Mouse (Mus musculus): Measurements from ENCODE around the gene Tbc1d14. TPM values are rescaled to one million over a fixed set of nuclear protein-coding genes. Genes with fewer than 3 reads are reported as not detected.

Tbc1d14 gene
- polyA plus RNA-seq, 1 experiment = 50.0 TPM

GRCm38 (mm10) chr5:36556906-36557305, 36.2 kb downstream of the Tbc1d14 start:
- no peak for DNase-seq
- Histone ChIP-seq H3K36me3 (ENCODE audit: control insufficient read depth, insufficient read depth, low read length) (no peaks in the 10 kb centered on the region), H3K4me1 (ENCODE audit: control insufficient read depth, insufficient read depth, low read length) (peaks cover 55% of the 10 kb centered on the region), H3K27ac (ENCODE audit: insufficient read depth, low read depth, low read length) (no peak overlapping the region), H3K27me3 (replicated peaks; ENCODE audit: control insufficient read depth, insufficient read depth, low read length) (no peaks in the 10 kb centered on the region), H3K4me3 (ENCODE audit: insufficient read depth, low read depth, low read length) (no peak overlapping the region)
- TF ChIP-seq POLR2A (IDR thresholded peaks at IDR 0.05; ENCODE audit: low read depth, low read length) (no peak), CTCF (conservative IDR thresholded peaks at IDR 0.05; ENCODE audit: insufficient read depth, insufficient read length, low read depth, low read length) (no peak)
- WGBS = 70% methylated on average over 3 of the region's 3 CpGs

- WGBS = 33% methylated on average over 4 of the region's 4 CpGs
- TF ChIP-seq CTCF (conservative IDR thresholded peaks at IDR 0.05; ENCODE audit: insufficient read depth, insufficient read length, low read depth, low read length) = no peak
- TF ChIP-seq POLR2A (IDR thresholded peaks at IDR 0.05; ENCODE audit: low read depth, low read length) = no peak
- H3K27me3 ChIP-seq (replicated peaks; ENCODE audit: control insufficient read depth, insufficient read depth, low read length) = no peaks in the 10 kb centered on the region
- H3K4me1 ChIP-seq (ENCODE audit: control insufficient read depth, insufficient read depth, low read length) = peaks cover 48% of the 10 kb centered on the region
- H3K36me3 ChIP-seq (ENCODE audit: control insufficient read depth, insufficient read depth, low read length) = no peaks in the 10 kb centered on the region
- DNase-seq = peak; percentile 83
- no peak overlapping the region for H3K4me3 ChIP-seq (ENCODE audit: insufficient read depth, low read depth, low read length)
- H3K27ac ChIP-seq (ENCODE audit: insufficient read depth, low read depth, low read length) = peak overlapping the region; percentile 54; the same call in 1 of the 2 replicates
Measured at GRCm38 (mm10) chr5:36556289-36556688, 36.8 kb downstream of the Tbc1d14 start.

- no peak for TF ChIP-seq CTCF (conservative IDR thresholded peaks at IDR 0.05; ENCODE audit: insufficient read depth, insufficient read length, low read depth, low read length)
- no peak for TF ChIP-seq POLR2A (IDR thresholded peaks at IDR 0.05; ENCODE audit: low read depth, low read length)
- Histone ChIP-seq H3K27me3 (replicated peaks; ENCODE audit: control insufficient read depth, insufficient read depth, low read length) (no peaks in the 10 kb centered on the region), H3K4me3 (ENCODE audit: insufficient read depth, low read depth, low read length) (no peak overlapping the region), H3K4me1 (ENCODE audit: control insufficient read depth, insufficient read depth, low read length) (peaks cover 44% of the 10 kb centered on the region), H3K36me3 (ENCODE audit: control insufficient read depth, insufficient read depth, low read length) (no peaks in the 10 kb centered on the region), H3K27ac (ENCODE audit: insufficient read depth, low read depth, low read length) (peak overlapping the region; percentile 37)
- WGBS = 56% methylated on average over 5 of the region's 5 CpGs
- no peak for DNase-seq
Measured at GRCm38 (mm10) chr5:36554496-36554895, 38.6 kb downstream of the Tbc1d14 start.

- DNase-seq = no peak
- WGBS = 49% methylated on average over 4 of the region's 4 CpGs
- no peak overlapping the region for H3K4me3 ChIP-seq (ENCODE audit: insufficient read depth, low read depth, low read length)
- H3K36me3 ChIP-seq (ENCODE audit: control insufficient read depth, insufficient read depth, low read length) = no peaks in the 10 kb centered on the region
- no peak for TF ChIP-seq POLR2A (IDR thresholded peaks at IDR 0.05; ENCODE audit: low read depth, low read length)
- TF ChIP-seq CTCF (conservative IDR thresholded peaks at IDR 0.05; ENCODE audit: insufficient read depth, insufficient read length, low read depth, low read length) = no peak
- peaks cover 46% of the 10 kb centered on the region for H3K4me1 ChIP-seq (ENCODE audit: control insufficient read depth, insufficient read depth, low read length)
- H3K27ac ChIP-seq (ENCODE audit: insufficient read depth, low read depth, low read length) = peak overlapping the region; percentile 37
- no peaks in the 10 kb centered on the region for H3K27me3 ChIP-seq (replicated peaks; ENCODE audit: control insufficient read depth, insufficient read depth, low read length)
Measured at GRCm38 (mm10) chr5:36553886-36554285, 39.2 kb downstream of the Tbc1d14 start.

- no peak for DNase-seq
- no peaks in the 10 kb centered on the region for H3K36me3 ChIP-seq (ENCODE audit: control insufficient read depth, insufficient read depth, low read length)
- 48% methylated on average over 2 of the region's 2 CpGs for WGBS
- no peak overlapping the region for H3K4me3 ChIP-seq (ENCODE audit: insufficient read depth, low read depth, low read length)
- H3K27ac ChIP-seq (ENCODE audit: insufficient read depth, low read depth, low read length) = peak overlapping the region; percentile 50; the same call in 1 of the 2 replicates
- no peak for TF ChIP-seq CTCF (conservative IDR thresholded peaks at IDR 0.05; ENCODE audit: insufficient read depth, insufficient read length, low read depth, low read length)
- no peak for TF ChIP-seq POLR2A (IDR thresholded peaks at IDR 0.05; ENCODE audit: low read depth, low read length)
- peaks cover 44% of the 10 kb centered on the region for H3K4me1 ChIP-seq (ENCODE audit: control insufficient read depth, insufficient read depth, low read length)
- no peaks in the 10 kb centered on the region for H3K27me3 ChIP-seq (replicated peaks; ENCODE audit: control insufficient read depth, insufficient read depth, low read length)
Measured at GRCm38 (mm10) chr5:36553056-36553606, 39.9 kb downstream of the Tbc1d14 start.

- H3K36me3 ChIP-seq (ENCODE audit: control insufficient read depth, insufficient read depth, low read length) = no peaks in the 10 kb centered on the region
- no peak overlapping the region for H3K4me3 ChIP-seq (ENCODE audit: insufficient read depth, low read depth, low read length)
- WGBS = 74% methylated on average over 4 of the region's 4 CpGs
- H3K27ac ChIP-seq (ENCODE audit: insufficient read depth, low read depth, low read length) = no peak overlapping the region
- DNase-seq = no peak
- TF ChIP-seq POLR2A (IDR thresholded peaks at IDR 0.05; ENCODE audit: low read depth, low read length) = no peak
- no peak for TF ChIP-seq CTCF (conservative IDR thresholded peaks at IDR 0.05; ENCODE audit: insufficient read depth, insufficient read length, low read depth, low read length)
- no peaks in the 10 kb centered on the region for H3K27me3 ChIP-seq (replicated peaks; ENCODE audit: control insufficient read depth, insufficient read depth, low read length)
- H3K4me1 ChIP-seq (ENCODE audit: control insufficient read depth, insufficient read depth, low read length) = peaks cover 42% of the 10 kb centered on the region
Measured at GRCm38 (mm10) chr5:36552391-36552790, 40.7 kb downstream of the Tbc1d14 start.

GRCm38 (mm10) chr5:36549243-36549642, 43.8 kb downstream of the Tbc1d14 start:
- TF ChIP-seq POLR2A (IDR thresholded peaks at IDR 0.05; ENCODE audit: low read depth, low read length) (no peak), CTCF (conservative IDR thresholded peaks at IDR 0.05; ENCODE audit: insufficient read depth, insufficient read length, low read depth, low read length) (no peak)
- Histone ChIP-seq H3K36me3 (ENCODE audit: control insufficient read depth, insufficient read depth, low read length) (no peaks in the 10 kb centered on the region), H3K27me3 (replicated peaks; ENCODE audit: control insufficient read depth, insufficient read depth, low read length) (no peaks in the 10 kb centered on the region), H3K4me3 (ENCODE audit: insufficient read depth, low read depth, low read length) (no peak overlapping the region), H3K4me1 (ENCODE audit: control insufficient read depth, insufficient read depth, low read length) (peaks cover 35% of the 10 kb centered on the region), H3K27ac (ENCODE audit: insufficient read depth, low read depth, low read length) (0 out of 2 replicates have a peak overlapping the region, but pooled peaks have one; percentile 49)
- 37% methylated on average over 6 of the region's 6 CpGs for WGBS
- DNase-seq = no peak
